8 mouse cellular contexts compared by ENCODE assay signal in the genomic region with DNA sequence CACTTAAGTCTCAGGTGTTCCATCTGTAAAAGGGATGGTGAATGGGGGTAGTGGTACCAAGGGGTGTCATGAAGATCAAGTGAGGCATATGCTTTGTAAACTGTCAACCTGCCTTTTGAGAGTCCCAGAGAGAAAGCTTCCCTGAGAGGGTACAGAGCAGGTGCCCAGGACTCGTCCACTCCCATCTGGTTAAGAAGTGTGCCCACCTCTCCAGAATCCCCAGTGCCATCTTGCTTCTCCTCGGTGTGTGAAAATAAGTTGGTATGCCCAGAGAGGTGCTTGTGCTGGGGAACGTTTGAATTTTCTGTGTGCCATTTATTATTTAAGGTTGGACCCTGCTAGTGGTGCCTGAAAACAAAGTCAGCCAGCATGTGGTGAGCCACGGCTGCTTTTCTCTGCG. TPM values are rescaled to one million over a fixed set of nuclear protein-coding genes. Genes with fewer than 3 reads are reported as not detected.
DNase-seq lines count a peak whose midpoint lies in the region; ATAC-seq and TF ChIP-seq lines count a peak whose summit lies in the region.

No protein-coding gene starts in this region.

- H3K9ac ChIP-seq in forebrain, embryonic 12.5 days = peak overlapping the region; percentile 99
- 0 out of 2 replicates have a peak overlapping the region, but pooled peaks have one; percentile 85 for H3K9ac ChIP-seq in intestine, postnatal 0 days (ENCODE audit: low read depth, low read length)
- peak overlapping the region; percentile 89 for H3K9ac ChIP-seq in neural tube, embryonic 12.5 days

- no peaks in the 10 kb centered on the region for H3K27me3 ChIP-seq in forebrain, embryonic 12.5 days
- H3K27me3 ChIP-seq in intestine, postnatal 0 days (replicated peaks; ENCODE audit: control insufficient read depth, insufficient read depth, low read length) = no peaks in the 10 kb centered on the region
- H3K27me3 ChIP-seq in neural tube, embryonic 12.5 days (replicated peaks) = no peaks in the 10 kb centered on the region

- no peaks in the 10 kb centered on the region for H3K9me3 ChIP-seq in forebrain, embryonic 12.5 days
- H3K9me3 ChIP-seq in intestine, postnatal 0 days (ENCODE audit: control insufficient read depth) = no peaks in the 10 kb centered on the region
- H3K9me3 ChIP-seq in neural tube, embryonic 12.5 days = no peaks in the 10 kb centered on the region

- H3K36me3 ChIP-seq in forebrain, embryonic 12.5 days (replicated peaks) = no peaks in the 10 kb centered on the region
- no peaks in the 10 kb centered on the region for H3K36me3 ChIP-seq in intestine, postnatal 0 days (ENCODE audit: control insufficient read depth, insufficient read depth)
- no peaks in the 10 kb centered on the region for H3K36me3 ChIP-seq in neural tube, embryonic 12.5 days

- no peak for DNase-seq in left cerebral cortex, adult 2 months (ENCODE audit: extremely low spot score in 1 of 2, low spot score in 2 of 2)
- DNase-seq in left cerebral cortex, postnatal 10 days (ENCODE audit: extremely low spot score in 1 of 2, low spot score in 2 of 2) = no peak
- DNase-seq in MN1 (ENCODE audit: low spot score) = no peak
- DNase-seq in urinary bladder, postnatal 14 days (ENCODE audit: low spot score) = no peak
- DNase-seq in spleen, postnatal 14 days (ENCODE audit: low spot score in 2 of 2) = no peak

- intact Hi-C loops in left cerebral cortex, adult 2 months (cut with DNase I) = loop anchor here (5.0 kb wide), 1 partner anchor 140 kb away; a partner anchor contains a TSS
- intact Hi-C loops in left cerebral cortex, postnatal 10 days (cut with DNase I) = no loop called here

- H3K4me2 ChIP-seq in forebrain, embryonic 12.5 days = peak overlapping the region; percentile 70
- H3K4me2 ChIP-seq in intestine, postnatal 0 days (replicated peaks; ENCODE audit: low read depth) = peak overlapping the region; percentile 94
- H3K4me2 ChIP-seq in neural tube, embryonic 12.5 days (replicated peaks) = peak overlapping the region; percentile 75

- WGBS in forebrain, embryonic 12.5 days = 44% methylated on average over 5 of the region's 5 CpGs
- WGBS in intestine, postnatal 0 days = 48% methylated on average over 5 of the region's 5 CpGs
- 49% methylated on average over 5 of the region's 5 CpGs for WGBS in neural tube, embryonic 12.5 days

- H3K4me3 ChIP-seq in left cerebral cortex, adult 2 months = peak overlapping the region; percentile 75
- H3K4me3 ChIP-seq in forebrain, embryonic 12.5 days (replicated peaks) = peak overlapping the region; percentile 91
- H3K4me3 ChIP-seq in intestine, postnatal 0 days (ENCODE audit: low read depth, low read length) = peak overlapping the region; percentile 93
- peak overlapping the region; percentile 92 for H3K4me3 ChIP-seq in neural tube, embryonic 12.5 days

- H3K27ac ChIP-seq in left cerebral cortex, adult 2 months = no peak overlapping the region
- H3K27ac ChIP-seq in forebrain, embryonic 12.5 days = no peak overlapping the region
- H3K27ac ChIP-seq in intestine, postnatal 0 days (ENCODE audit: low read depth, low read length) = no peak overlapping the region
- no peak overlapping the region for H3K27ac ChIP-seq in neural tube, embryonic 12.5 days

- ATAC-seq in forebrain, embryonic 12.5 days (ENCODE audit: low FRiP score) = no peak
- no peak for ATAC-seq in intestine, postnatal 0 days
- no peak for ATAC-seq in neural tube, embryonic 12.5 days (ENCODE audit: low FRiP score, low read depth)

- no peak for TF ChIP-seq CTCF in left cerebral cortex, adult 2 months (IDR thresholded peaks at IDR 0.05)
- TF ChIP-seq CTCF in intestine, postnatal 0 days (IDR thresholded peaks at IDR 0.05; ENCODE audit: low read depth) = no peak

- H3K4me1 ChIP-seq in forebrain, embryonic 12.5 days = peaks cover 72% of the 10 kb centered on the region
- H3K4me1 ChIP-seq in intestine, postnatal 0 days (replicated peaks; ENCODE audit: control insufficient read depth, insufficient read depth, low read length) = peaks cover 21% of the 10 kb centered on the region
- peaks cover 68% of the 10 kb centered on the region for H3K4me1 ChIP-seq in neural tube, embryonic 12.5 days

RNA-seq across cellular contexts. Expression of a gene that starts 52.5 kb away (rescaled TPM):
- total RNA-seq in left cerebral cortex, adult 2 months (2021) = 10 to 100 TPM; 16.1 to 17.3 TPM
- 10 to 100 TPM; 17.5 to 20.6 TPM for total RNA-seq in left cerebral cortex, postnatal 10 days (2021)
- 61.4 and 95.4 TPM in 2 replicates for polyA plus RNA-seq in forebrain, embryonic 12.5 days (2016; fragmentation: Nextera tagmentation; extraction: Ambion mirVana)
- 1,325 and 1,382 TPM in 2 replicates for polyA plus RNA-seq in intestine, postnatal 0 days (2015; fragmentation: Nextera tagmentation; extraction: Ambion mirVana)
- 71.8 and 73.4 TPM in 2 replicates for polyA plus RNA-seq in neural tube, embryonic 12.5 days (2016; fragmentation: Nextera tagmentation; extraction: Ambion mirVana)

Comparison
In these comparisons a context has a peak if more than half of its experiments do, and no peak if none do; other contexts are left out.
1. RNA of a gene that starts 52.5 kb away (polyA plus RNA-seq): 1,325 to 1,382 TPM in intestine, postnatal 0 days; 61.4 to 95.4 TPM in forebrain, embryonic 12.5 days and 71.8 to 73.4 TPM in neural tube, embryonic 12.5 days; every median in the first group is over 10 times any median in the second.
2. Peak in every context shown above with its lines, with median percentiles within 50 percentile points of each other: H3K4me3 ChIP-seq, H3K4me2 ChIP-seq and H3K9ac ChIP-seq.